Mouse (Mus musculus) embryonic facial prominence, embryonic 14.5 days (tissue): ENCODE results near the gene Aff4. TPM values are rescaled to one million over a fixed set of nuclear protein-coding genes. Genes with fewer than 3 reads are reported as not detected.
A peak's percentile ranks its signal among the peaks of the same experiment; 100 is the strongest.

ENCODE experiments used
- ATAC-seq: fragments of 200-750 bp; cut with Nextera tagmentation; 2 replicates; pipeline ENCODE4 v1.8.0; 2017; ENCODE audit warnings: low read depth, moderate number of reproducible peaks, moderate TSS enrichment
- DNase-seq: peaks from one replicate; pipeline ENCODE4 v3.0.0-alpha.2; 2015; ENCODE audit warnings: low spot score
- H3K27ac ChIP-seq: fragments of 300-500 bp; sonication (generic); replicated peaks from 2 replicates; pipeline ENCODE4 v1.5.1; 2014; ENCODE audit warnings: low read depth, mild to moderate bottlenecking, low read length, moderate library complexity
- H3K27me3 ChIP-seq: fragments of 300-500 bp; sonication (generic); replicated peaks from 2 replicates; pipeline ENCODE4 v1.6.1; 2014; ENCODE audit warnings: low read length; ENCODE audit not compliant: control insufficient read depth, insufficient read depth
- H3K36me3 ChIP-seq: fragments of 300-500 bp; sonication (generic); 2 replicates; pipeline ENCODE4 v1.6.1; 2014; ENCODE audit warnings: low read length, mixed read lengths; ENCODE audit not compliant: control insufficient read depth, insufficient read depth
- H3K4me1 ChIP-seq: fragments of 300-500 bp; sonication (generic); 2 replicates; pipeline ENCODE4 v1.6.1; 2014; ENCODE audit warnings: antibody characterized with exemption, low read length; ENCODE audit not compliant: control insufficient read depth, insufficient read depth
- H3K4me2 ChIP-seq: fragments of 300-500 bp; sonication (generic); 2 replicates; pipeline ENCODE4 v1.6.1; 2014; ENCODE audit warnings: low read depth, mild to moderate bottlenecking, low read length, moderate library complexity, mixed read lengths
- H3K4me3 ChIP-seq: fragments of 300-500 bp; sonication (generic); 2 replicates; pipeline ENCODE4 v1.5.1; 2014; ENCODE audit warnings: low read depth, mild to moderate bottlenecking, low read length
- H3K9ac ChIP-seq: fragments of 300-500 bp; sonication (generic); 2 replicates; pipeline ENCODE4 v1.6.1; 2014; ENCODE audit warnings: low read depth, mild to moderate bottlenecking, low read length, moderate library complexity, mixed read lengths
- H3K9me3 ChIP-seq: fragments of 300-500 bp; sonication (generic); 2 replicates; pipeline ENCODE4 v1.6.1; 2016; ENCODE audit warnings: low read length; ENCODE audit not compliant: control insufficient read depth
- WGBS: fragments of 180-500 bp; shearing (Covaris S2); extraction: QIAGEN DNeasy Blood & Tissue Kit; methylation state at CpG from one replicate; pipeline ENCODE4 v1.1.7; 2014; 5-methylcytosine and 5-hydroxymethylcytosine counted together
- polyA plus RNA-seq: library from polyadenylated mRNA; unstranded; fragments of >200 nt; fragmentation: Nextera tagmentation; extraction: Ambion mirVana; gene quantifications from 2 replicates; pipeline ENCODE4 v1.2.1, GENCODE M21; 2014

The Aff4 gene
- 50.8 and 59.7 TPM in 2 replicates for polyA plus RNA-seq

GRCm38 (mm10) chr11:53350291-53351223 lies at the start of gene Aff4:
Aff4 (plus strand) TSS chr11:53350833.
- H3K27ac ChIP-seq: peak within 1 kb of the TSS; percentile 99
- ATAC-seq (peak; percentile 95), DNase-seq (peak; percentile 96)
- H3K4me2 ChIP-seq: peak within 1 kb of the TSS; percentile 81
- peaks cover 7% of the 10 kb centered on the region for H3K4me1 ChIP-seq
- no peaks in the 10 kb centered on the region; the same call in 1 of the 2 replicates for H3K36me3 ChIP-seq
- 0% methylated on average over 45 of the region's 127 CpGs for WGBS
- H3K9ac ChIP-seq: peak within 1 kb of the TSS; percentile 99
- no peaks in the 10 kb centered on the region for H3K27me3 ChIP-seq
- H3K4me3 ChIP-seq: peak within 1 kb of the TSS; percentile 99
- no peaks in the 10 kb centered on the region for H3K9me3 ChIP-seq

GRCm38 (mm10) chr11:53301167-53301515 lies 49.5 kb upstream of the Aff4 start:
- H3K9me3 ChIP-seq: no peaks in the 10 kb centered on the region
- H3K9ac ChIP-seq: peak overlapping the region; percentile 99
- peak overlapping the region; percentile 99 for H3K27ac ChIP-seq
- peak overlapping the region; percentile 87 for H3K4me2 ChIP-seq
- WGBS: 56% methylated on average over 9 of the region's 9 CpGs
- H3K36me3 ChIP-seq: 0 out of 2 replicates have a peak, but pooled peaks cover 10% of the 10 kb centered on the region
- H3K4me3 ChIP-seq: peak overlapping the region; percentile 100
- peaks cover 25% of the 10 kb centered on the region for H3K4me1 ChIP-seq
- ATAC-seq (no peak), DNase-seq (no peak)
- no peaks in the 10 kb centered on the region for H3K27me3 ChIP-seq

GRCm38 (mm10) chr11:53304044-53304840 lies 46.4 kb upstream of the Aff4 start:
- WGBS: 79% methylated on average over 14 of the region's 14 CpGs
- H3K4me3 ChIP-seq: no peak overlapping the region
- no peak overlapping the region for H3K4me2 ChIP-seq
- H3K4me1 ChIP-seq: peaks cover 26% of the 10 kb centered on the region
- H3K9ac ChIP-seq: no peak overlapping the region
- no peak overlapping the region for H3K27ac ChIP-seq
- H3K27me3 ChIP-seq: no peaks in the 10 kb centered on the region
- DNase-seq (no peak), ATAC-seq (no peak)
- no peaks in the 10 kb centered on the region for H3K9me3 ChIP-seq
- H3K36me3 ChIP-seq: no peaks in the 10 kb centered on the region

GRCm38 (mm10) chr11:53306965-53307364 lies 43.7 kb upstream of the Aff4 start:
- H3K27me3 ChIP-seq: no peaks in the 10 kb centered on the region
- 47% methylated on average over 2 of the region's 2 CpGs for WGBS
- no peak overlapping the region for H3K4me3 ChIP-seq
- DNase-seq: peak; percentile 87
- H3K27ac ChIP-seq: no peak overlapping the region
- H3K4me2 ChIP-seq: no peak overlapping the region
- no peaks in the 10 kb centered on the region for H3K36me3 ChIP-seq
- H3K9ac ChIP-seq: no peak overlapping the region
- H3K9me3 ChIP-seq: no peaks in the 10 kb centered on the region
- ATAC-seq: no peak
- peaks cover 18% of the 10 kb centered on the region for H3K4me1 ChIP-seq

GRCm38 (mm10) chr11:53307558-53308065 lies 43.0 kb upstream of the Aff4 start:
- no peak overlapping the region for H3K4me3 ChIP-seq
- no peaks in the 10 kb centered on the region for H3K9me3 ChIP-seq
- ATAC-seq (no peak), DNase-seq (peak; percentile 61)
- H3K4me2 ChIP-seq: no peak overlapping the region
- 54% methylated on average over 10 of the region's 10 CpGs for WGBS
- no peak overlapping the region for H3K9ac ChIP-seq
- peaks cover 18% of the 10 kb centered on the region for H3K4me1 ChIP-seq
- no peaks in the 10 kb centered on the region for H3K27me3 ChIP-seq
- peak overlapping the region; percentile 75 for H3K27ac ChIP-seq
- no peaks in the 10 kb centered on the region for H3K36me3 ChIP-seq

GRCm38 (mm10) chr11:53308251-53308864 lies 42.3 kb upstream of the Aff4 start:
- Histone ChIP-seq H3K9ac (0 out of 2 replicates have a peak overlapping the region, but pooled peaks have one; percentile 39), H3K4me1 (peaks cover 18% of the 10 kb centered on the region), H3K4me3 (no peak overlapping the region), H3K36me3 (no peaks in the 10 kb centered on the region), H3K27ac (peak overlapping the region; percentile 75), H3K9me3 (no peaks in the 10 kb centered on the region), H3K4me2 (no peak overlapping the region), H3K27me3 (no peaks in the 10 kb centered on the region)
- peak; percentile 87 for ATAC-seq
- DNase-seq: peak; percentile 75

- ATAC-seq: peak; percentile 93
Measured at GRCm38 (mm10) chr11:53308884-53309310, 41.7 kb upstream of the Aff4 start.

GRCm38 (mm10) chr11:53311385-53311784 lies 39.2 kb upstream of the Aff4 start:
- 38% methylated on average over 1 of the region's 1 CpGs for WGBS
- ATAC-seq (no peak), DNase-seq (no peak)
- no peaks in the 10 kb centered on the region for H3K27me3 ChIP-seq
- H3K36me3 ChIP-seq: no peaks in the 10 kb centered on the region
- H3K27ac ChIP-seq: no peak overlapping the region
- H3K4me2 ChIP-seq: no peak overlapping the region
- no peak overlapping the region for H3K4me3 ChIP-seq
- H3K4me1 ChIP-seq: peaks cover 18% of the 10 kb centered on the region
- H3K9me3 ChIP-seq: no peaks in the 10 kb centered on the region
- H3K9ac ChIP-seq: no peak overlapping the region

More at GRCm38 (mm10) chr11:53308884-53309310, 41.7 kb upstream of the Aff4 start:
- peak overlapping the region; percentile 75 for H3K27ac ChIP-seq
- H3K9me3 ChIP-seq: no peaks in the 10 kb centered on the region
- no peak overlapping the region for H3K4me2 ChIP-seq
- WGBS: 15% methylated on average over 2 of the region's 2 CpGs
- peaks cover 18% of the 10 kb centered on the region for H3K4me1 ChIP-seq
- H3K36me3 ChIP-seq: no peaks in the 10 kb centered on the region
- H3K9ac ChIP-seq: 0 out of 2 replicates have a peak overlapping the region, but pooled peaks have one; percentile 39
- H3K27me3 ChIP-seq: no peaks in the 10 kb centered on the region
- DNase-seq: peak; percentile 95
- no peak overlapping the region for H3K4me3 ChIP-seq
